Mouse (Mus musculus) C2C12 (cell line): ENCODE measurements around the gene Dolk.

Experiments used
- CEBPB ChIP-seq: IDR thresholded peaks from one replicate; pipeline ENCODE4 v1.6.1; 2011; ENCODE audit warnings: low read depth, mild to moderate bottlenecking, control low read depth, moderate library complexity
- CTCF ChIP-seq: IDR thresholded peaks from one replicate; pipeline ENCODE4 v1.5.1; 2011; ENCODE audit not compliant: control insufficient read depth, insufficient read depth, insufficient read length

DNA sequence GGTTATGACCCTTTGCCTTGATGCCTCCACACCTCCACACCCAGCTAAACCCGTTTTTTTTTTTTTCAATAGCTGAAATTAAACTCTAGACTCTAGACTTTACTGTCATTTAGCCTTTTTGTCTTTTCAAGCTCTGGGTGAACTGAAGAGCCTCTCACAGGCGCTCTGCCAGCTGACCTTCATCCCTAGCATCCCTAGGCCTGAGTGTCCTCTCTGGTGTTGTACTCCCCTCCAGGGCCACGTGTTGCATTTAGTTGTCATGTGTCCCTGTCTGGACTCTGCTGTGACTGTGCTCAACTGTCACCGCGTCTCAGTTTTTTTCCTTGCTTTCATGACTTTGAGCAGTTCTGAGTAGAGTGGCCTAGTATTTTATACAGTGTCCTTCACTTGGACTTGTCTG, 13.8 kb upstream of the Dolk start:
- TF ChIP-seq CEBPB (no peak), CTCF (no peak)
